Mouse (Mus musculus) cerebellum, adult 11-12 months (tissue): ENCODE measurements at regions not wholly inside any gene's neighbourhood (a gene's known extent, or its start where the extent isn't known, plus 50 kb on each side); places are given as distances from the start of the nearest gene placed in this dataset.

ENCODE experiments used
- DNase-seq: peaks from one replicate; pipeline ENCODE4 v3.0.0; 2022

GRCm38 (mm10) chr10:99676557-99677098 is 82.8 kb downstream of the Csl start:
- DNase-seq = no peak

GRCm38 (mm10) chr10:99678096-99678495 is 81.4 kb downstream of the Csl start:
- DNase-seq = no peak

- no peak for DNase-seq
These were observed 79.6 kb downstream of the Csl start for GRCm38 (mm10) chr10:99679813-99680212.

GRCm38 (mm10) chr10:99681932-99682331 is 77.5 kb downstream of the Csl start:
- no peak for DNase-seq

GRCm38 (mm10) chr10:99682350-99682749 is 77.1 kb downstream of the Csl start:
- no peak for DNase-seq

- DNase-seq = no peak
These were observed 76.1 kb downstream of the Csl start for GRCm38 (mm10) chr10:99683310-99683709.

- no peak for DNase-seq
These were observed 73.5 kb downstream of the Csl start for GRCm38 (mm10) chr10:99685911-99686310.

GRCm38 (mm10) chr10:99687011-99687410 is 72.4 kb downstream of the Csl start:
- no peak for DNase-seq

GRCm38 (mm10) chr10:99697696-99698095 is 61.8 kb downstream of the Csl start:
- no peak for DNase-seq

GRCm38 (mm10) chr10:99699498-99699897 is 60.0 kb downstream of the Csl start:
- no peak for DNase-seq

- DNase-seq = no peak
These were observed 59.2 kb downstream of the Csl start for GRCm38 (mm10) chr10:99700052-99700777.
